Mouse (Mus musculus): Measurements from ENCODE around the gene Tesmin. TPM values are rescaled to one million over a fixed set of nuclear protein-coding genes. Genes with fewer than 3 reads are reported as not detected.

Gene Tesmin
- total and polyA plus RNA-seq, 3 experiments = 0.08 to 0.19 (median 0.17) TPM

DNA sequence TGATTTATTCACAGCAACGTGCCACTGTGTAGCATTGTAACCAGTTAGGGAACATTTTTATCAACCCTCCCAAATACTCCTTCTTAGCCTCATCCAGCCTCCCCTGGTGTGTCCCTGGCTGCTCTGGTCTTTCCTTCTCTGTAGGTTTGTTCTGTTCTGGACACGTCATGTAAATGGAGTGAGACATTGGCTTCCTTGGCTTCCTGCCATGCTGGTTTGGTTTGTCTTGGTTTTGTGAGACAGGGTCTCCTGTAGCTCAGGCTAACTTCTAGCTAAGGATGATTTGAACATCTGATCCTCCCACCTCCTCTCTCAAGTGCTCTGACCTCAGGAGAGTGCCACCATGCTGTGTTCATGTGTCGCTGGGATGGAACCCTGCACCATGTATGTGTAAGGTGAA lies 44.7 kb upstream of the Tesmin start:
- no peak overlapping the region for H3K9ac ChIP-seq (ENCODE audit: insufficient read depth, low read depth)
- no peaks in the 10 kb centered on the region for H3K4me1 ChIP-seq (ENCODE audit: control insufficient read depth in 1 of 2, insufficient read depth in 2 of 2)
- dilution Hi-C loops (cut with MboI; ENCODE audit: extremely low pct_ligation_motif_present, extremely low pct_unique_long_range_greater_than_20kb, low sequenced_read_pairs) (no loop called here), in situ Hi-C loops (cut with MboI; ENCODE audit: low pct_ligation_motif_present, low pct_unique_long_range_greater_than_20kb, low sequenced_read_pairs) (no loop called here)
- H3K27ac ChIP-seq (ENCODE audit: insufficient read depth, low read depth) = no peak overlapping the region
- peaks cover 5% of the 10 kb centered on the region for H3K9me3 ChIP-seq (replicated peaks; ENCODE audit: low read length)
- H3K27me3 ChIP-seq (replicated peaks) = no peaks in the 10 kb centered on the region
- H3K4me2 ChIP-seq (ENCODE audit: insufficient read depth, low read depth, poor library complexity, severe bottlenecking) = no peak overlapping the region
- no peak for DNase-seq (ENCODE audit: extremely low read depth)
- H3K79me2 ChIP-seq (replicated peaks; ENCODE audit: control insufficient read depth, extremely low read depth, insufficient read depth, poor library complexity, severe bottlenecking) = no peaks in the 10 kb centered on the region
- H3K36me3 ChIP-seq (replicated peaks in 1 of 2; ENCODE audit: control insufficient read depth in 1 of 2, insufficient read depth in 1 of 2, low read length in 1 of 2) = no peaks in the 10 kb centered on the region
- no peak overlapping the region for H3K4me3 ChIP-seq (replicated peaks in 1 of 3; ENCODE audit: low read depth in 2 of 3, low read length in 2 of 3, poor library complexity in 1 of 3)
- no peak for TF ChIP-seq MXI1 (IDR thresholded peaks at IDR 0.05; ENCODE audit: low read depth, low read length)
- no peak for TF ChIP-seq NRF1 (IDR thresholded peaks at IDR 0.05; ENCODE audit: low read depth, low read length)

DNA sequence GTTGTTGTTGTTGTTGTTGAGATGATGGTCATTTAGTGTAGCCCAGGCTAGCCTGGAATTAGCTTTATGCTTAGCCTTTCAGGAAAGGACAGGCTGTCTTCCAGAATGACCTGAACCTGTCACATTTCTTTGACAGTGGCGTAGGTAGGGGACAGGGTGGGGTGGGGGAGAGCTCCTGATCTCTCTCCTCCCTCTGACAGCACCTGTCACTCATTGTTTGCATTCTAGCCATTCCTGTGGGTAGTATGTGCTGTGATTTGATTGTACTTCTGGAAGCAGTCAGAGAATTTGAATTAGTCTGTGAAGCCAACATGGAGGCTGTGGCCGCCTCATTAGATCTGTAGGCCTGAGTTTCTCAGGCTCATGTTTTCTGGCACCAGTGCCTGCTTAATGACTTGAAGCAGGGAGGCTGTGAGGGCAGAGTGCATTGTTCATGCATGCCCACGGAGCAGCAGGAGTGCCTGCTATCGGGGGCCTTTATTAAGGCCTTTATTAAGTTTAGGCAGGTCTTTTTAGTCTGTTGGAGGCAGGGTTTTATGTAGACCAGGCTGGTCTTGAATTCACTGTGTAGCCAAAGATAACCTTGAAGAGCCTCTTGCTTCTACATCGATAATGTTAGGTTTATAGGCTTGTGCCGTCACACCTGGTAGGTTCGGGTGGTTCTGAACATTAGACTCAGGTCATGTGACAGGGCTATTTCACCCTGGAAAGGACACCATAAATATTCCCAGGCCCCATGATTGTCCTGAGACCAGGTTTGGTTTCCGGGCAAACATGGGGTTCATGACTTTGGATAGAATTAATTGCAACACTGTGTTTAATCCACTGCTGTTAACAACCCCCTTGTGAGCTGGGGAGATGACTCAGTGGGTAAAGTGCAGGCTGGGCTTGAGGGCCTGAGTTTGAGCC lies 43.8 kb upstream of the Tesmin start:
- DNase-seq (ENCODE audit: extremely low read depth) = no peak
- H3K27me3 ChIP-seq (replicated peaks) = no peaks in the 10 kb centered on the region
- dilution Hi-C loops (cut with MboI; ENCODE audit: extremely low pct_ligation_motif_present, extremely low pct_unique_long_range_greater_than_20kb, low sequenced_read_pairs) (no loop called here), in situ Hi-C loops (cut with MboI; ENCODE audit: low pct_ligation_motif_present, low pct_unique_long_range_greater_than_20kb, low sequenced_read_pairs) (no loop called here)
- H3K79me2 ChIP-seq (replicated peaks; ENCODE audit: control insufficient read depth, extremely low read depth, insufficient read depth, poor library complexity, severe bottlenecking) = no peaks in the 10 kb centered on the region
- H3K9me3 ChIP-seq (replicated peaks; ENCODE audit: low read length) = peaks cover 5% of the 10 kb centered on the region
- no peaks in the 10 kb centered on the region for H3K4me1 ChIP-seq (ENCODE audit: control insufficient read depth in 1 of 2, insufficient read depth in 2 of 2)
- TF ChIP-seq IRF4 (IDR thresholded peaks at IDR 0.05; ENCODE audit: low read depth, low read length) (no peak), MAFK (IDR thresholded peaks at IDR 0.05; ENCODE audit: insufficient replicate concordance, low read length) (no peak), SIN3A (IDR thresholded peaks at IDR 0.05; ENCODE audit: low read length) (no peak), PAX5 (IDR thresholded peaks at IDR 0.05; ENCODE audit: low read length) (no peak), BHLHE40 (IDR thresholded peaks at IDR 0.05; ENCODE audit: low read depth, low read length) (no peak), CHD1 (IDR thresholded peaks at IDR 0.05; ENCODE audit: low read depth, low read length) (no peak), ETS1 (conservative IDR thresholded peaks at IDR 0.05; ENCODE audit: low read depth, low read length) (no peak)
- H3K9ac ChIP-seq (ENCODE audit: insufficient read depth, low read depth) = no peak overlapping the region
- no peaks in the 10 kb centered on the region for H3K36me3 ChIP-seq (replicated peaks in 1 of 2; ENCODE audit: control insufficient read depth in 1 of 2, insufficient read depth in 1 of 2, low read length in 1 of 2)
- no peak overlapping the region for H3K4me2 ChIP-seq (ENCODE audit: insufficient read depth, low read depth, poor library complexity, severe bottlenecking)
- H3K27ac ChIP-seq (ENCODE audit: insufficient read depth, low read depth) = no peak overlapping the region
- H3K4me3 ChIP-seq (replicated peaks in 1 of 3; ENCODE audit: low read depth in 2 of 3, low read length in 2 of 3, poor library complexity in 1 of 3) = no peak overlapping the region

DNA sequence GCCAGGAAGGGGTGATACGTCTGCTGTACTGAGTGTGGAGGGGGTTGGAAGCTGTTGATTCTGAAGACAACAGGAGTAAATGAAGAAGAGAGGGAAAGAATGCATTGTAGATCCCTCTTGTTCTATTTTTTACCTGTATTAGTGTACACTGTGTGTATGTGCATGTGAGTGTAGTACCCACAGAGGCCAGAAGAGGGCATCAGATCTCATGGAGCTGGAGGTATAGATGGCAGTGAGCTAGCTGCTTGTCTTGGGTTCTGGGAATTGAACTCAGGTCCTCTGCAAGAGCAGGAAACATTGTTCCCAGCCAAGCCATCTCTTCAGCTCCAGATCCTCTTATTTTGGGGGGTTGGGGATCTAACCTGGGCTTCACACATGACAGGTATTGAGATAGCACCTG lies 40.9 kb upstream of the Tesmin start:
- in situ Hi-C loops (cut with MboI; ENCODE audit: low pct_ligation_motif_present, low pct_unique_long_range_greater_than_20kb, low sequenced_read_pairs) = no loop called here
- H3K36me3 ChIP-seq (replicated peaks in 1 of 2; ENCODE audit: control insufficient read depth in 1 of 2, insufficient read depth in 1 of 2, low read length in 1 of 2) = no peaks in the 10 kb centered on the region

More for the DNA sequence above, 40.9 kb upstream of the Tesmin start:
- DNase-seq (ENCODE audit: extremely low read depth) = no peak
- no peaks in the 10 kb centered on the region for H3K27me3 ChIP-seq (replicated peaks)
- H3K79me2 ChIP-seq (replicated peaks; ENCODE audit: control insufficient read depth, extremely low read depth, insufficient read depth, poor library complexity, severe bottlenecking) = no peaks in the 10 kb centered on the region
- dilution Hi-C loops (cut with MboI; ENCODE audit: extremely low pct_ligation_motif_present, extremely low pct_unique_long_range_greater_than_20kb, low sequenced_read_pairs) = no loop called here
- H3K4me3 ChIP-seq (replicated peaks in 1 of 3; ENCODE audit: low read depth in 2 of 3, low read length in 2 of 3, poor library complexity in 1 of 3) = no peak overlapping the region
- TF ChIP-seq CTCF (conservative IDR thresholded peaks at IDR 0.05 in 1 of 2, IDR thresholded peaks at IDR 0.05 in 1 of 2; ENCODE audit: low read depth in 2 of 2, low read length in 2 of 2) (peak in 1 of 2 experiments; percentile 15; a peak in 2 of 4 replicates), RAD21 (IDR thresholded peaks at IDR 0.05; ENCODE audit: low read depth, low read length) (no peak)
- H3K4me1 ChIP-seq (ENCODE audit: control insufficient read depth in 1 of 2, insufficient read depth in 2 of 2) = no peaks in the 10 kb centered on the region
- no peak overlapping the region for H3K27ac ChIP-seq (ENCODE audit: insufficient read depth, low read depth)
- no peak overlapping the region for H3K9ac ChIP-seq (ENCODE audit: insufficient read depth, low read depth)
- H3K9me3 ChIP-seq (replicated peaks; ENCODE audit: low read length) = peaks cover 5% of the 10 kb centered on the region
- no peak overlapping the region for H3K4me2 ChIP-seq (ENCODE audit: insufficient read depth, low read depth, poor library complexity, severe bottlenecking)
